Mouse (Mus musculus) layer of hippocampus, adult 2 months (tissue): ENCODE measurements around the gene Zfp362. TPM values are rescaled to one million over a fixed set of nuclear protein-coding genes. Genes with fewer than 3 reads are reported as not detected.

Experiments used
- DNase-seq, 2 experiments: peaks; one replicate each; pipeline ENCODE4 v3.0.0; 2022; ENCODE audit warnings: low spot score in 2 of 2
- H3K27ac ChIP-seq: fragments of 200-600 bp; 2 replicates; pipeline ENCODE4 v1.8.1; 2022
- H3K4me3 ChIP-seq: fragments of 200-600 bp; 2 replicates; pipeline ENCODE4 v1.8.1; 2022; ENCODE audit warnings: mild to moderate bottlenecking
- CTCF ChIP-seq: fragments of 200-600 bp; conservative IDR thresholded peaks from 2 replicates; pipeline ENCODE4 v1.8.1; 2022; ENCODE audit warnings: antibody characterized with exemption, mild to moderate bottlenecking, moderate library complexity
- total RNA-seq, 2 experiments: library from RNA; stranded (reverse); gene quantifications; 2 replicates each; pipeline ENCODE4 v1.2.3; 2021

Gene Zfp362
- total RNA-seq, 2 experiments from 2014 or later: 25.8 to 26.8 TPM

- Histone ChIP-seq H3K27ac (no peak overlapping the region), H3K4me3 (no peak overlapping the region)
- no peak for DNase-seq
- no peak for TF ChIP-seq CTCF
Observed at GRCm38 (mm10) chr4:128769569-128770355, 36.1 kb downstream of the Zfp362 start.

GRCm38 (mm10) chr4:128768120-128768519 lies 37.7 kb downstream of the Zfp362 start:
- no peak for TF ChIP-seq CTCF
- Histone ChIP-seq H3K27ac (no peak overlapping the region), H3K4me3 (no peak overlapping the region)
- no peak for DNase-seq

GRCm38 (mm10) chr4:128766929-128767328 lies 38.9 kb downstream of the Zfp362 start:
- H3K27ac ChIP-seq: no peak overlapping the region
- no peak overlapping the region for H3K4me3 ChIP-seq
- no peak for DNase-seq
- no peak for TF ChIP-seq CTCF

GRCm38 (mm10) chr4:128760029-128760428 lies 45.8 kb downstream of the Zfp362 start:
- no peak for TF ChIP-seq CTCF
- no peak overlapping the region for H3K4me3 ChIP-seq

GRCm38 (mm10) chr4:128759214-128759613 lies 46.6 kb downstream of the Zfp362 start:
- DNase-seq: no peak
- Histone ChIP-seq H3K4me3 (no peak overlapping the region), H3K27ac (no peak overlapping the region)
- TF ChIP-seq CTCF: no peak

More at GRCm38 (mm10) chr4:128760029-128760428, 45.8 kb downstream of the Zfp362 start:
- no peak overlapping the region for H3K27ac ChIP-seq
- no peak for DNase-seq

- Histone ChIP-seq H3K4me3 (no peak overlapping the region), H3K27ac (no peak overlapping the region)
- TF ChIP-seq CTCF: 0 out of 2 replicates have a peak, but pooled peaks have one; percentile 7
- no peak for DNase-seq
Observed at GRCm38 (mm10) chr4:128755900-128756299, 49.9 kb downstream of the Zfp362 start.

- DNase-seq: no peak
- TF ChIP-seq CTCF: no peak
- Histone ChIP-seq H3K4me3 (no peak within 1 kb of the TSS), H3K27ac (no peak within 1 kb of the TSS)
Observed at GRCm38 (mm10) chr4:128755064-128755463, 50.8 kb downstream of the Zfp362 start, which contains the start of gene A3galt2. Gene A3galt2 (plus strand): TSS chr4:128755364.

GRCm38 (mm10) chr4:128753571-128753970 lies 52.3 kb downstream of the Zfp362 start:
- TF ChIP-seq CTCF: no peak

GRCm38 (mm10) chr4:128752031-128752757 lies 53.7 kb downstream of the Zfp362 start:
- no peak for DNase-seq
- H3K4me3 ChIP-seq: no peak overlapping the region
- TF ChIP-seq CTCF: no peak
- no peak overlapping the region for H3K27ac ChIP-seq

More at GRCm38 (mm10) chr4:128753571-128753970, 52.3 kb downstream of the Zfp362 start:
- no peak for DNase-seq
- Histone ChIP-seq H3K27ac (no peak overlapping the region), H3K4me3 (no peak overlapping the region)

GRCm38 (mm10) chr4:128751006-128751405 lies 54.8 kb downstream of the Zfp362 start:
- no peak overlapping the region for H3K4me3 ChIP-seq
- DNase-seq: no peak
- H3K27ac ChIP-seq: no peak overlapping the region
- peak; percentile 58 for TF ChIP-seq CTCF

GRCm38 (mm10) chr4:128748309-128748708 lies 57.5 kb downstream of the Zfp362 start:
- Histone ChIP-seq H3K27ac (0 out of 2 replicates have a peak overlapping the region, but pooled peaks have one; percentile 33), H3K4me3 (no peak overlapping the region)
- no peak for TF ChIP-seq CTCF
- DNase-seq: no peak

GRCm38 (mm10) chr4:128747614-128748270 lies 58.1 kb downstream of the Zfp362 start:
- DNase-seq: no peak
- H3K27ac ChIP-seq: 0 out of 2 replicates have a peak overlapping the region, but pooled peaks have one; percentile 33
- no peak for TF ChIP-seq CTCF
- H3K4me3 ChIP-seq: no peak overlapping the region

GRCm38 (mm10) chr4:128745160-128745559 lies 60.7 kb downstream of the Zfp362 start:
- Histone ChIP-seq H3K27ac (no peak overlapping the region), H3K4me3 (no peak overlapping the region)
- TF ChIP-seq CTCF: no peak
- no peak for DNase-seq
